Mouse (Mus musculus) adrenal gland, adult 2 months (tissue): Measurements from ENCODE around the gene Tlr13. TPM values are rescaled to one million over a fixed set of nuclear protein-coding genes. Genes with fewer than 3 reads are reported as not detected.

Experiments
- DNase-seq: peaks from one replicate; pipeline ENCODE4 v3.0.0; 2021
- long read RNA-seq: library from polyadenylated mRNA; stranded (forward); transcript quantifications from one replicate; pipeline ENCODE4 v2.0.0, GENCODE M21; 2021
- polyA plus RNA-seq: library from polyadenylated mRNA; depleted of rRNA; stranded (reverse); fragments of >200 nt; gene quantifications from 2 replicates; pipeline ENCODE4 v1.2.3, GENCODE M21; 2012; rRNA removed
- total RNA-seq, 2 experiments: library from RNA; stranded (reverse); gene quantifications; 2 replicates each; pipeline ENCODE4 v1.2.3; 2021

Tlr13 gene
- total RNA-seq (1 to 10 TPM; 2.6 to 2.8 TPM), polyA plus RNA-seq (0.21 and 0.26 TPM in 2 replicates)
- long read RNA-seq = 0 reads

- DNase-seq = no peak
These were observed at the start of gene Tlr13 for GRCm38 (mm10) chrX:106142936-106143335. Gene Tlr13 (plus strand): TSS chrX:106143204.

GRCm38 (mm10) chrX:106105464-106105863 is 37.5 kb upstream of the Tlr13 start:
- DNase-seq = peak; percentile 36

- no peak for DNase-seq
These were observed 29.1 kb upstream of the Tlr13 start for GRCm38 (mm10) chrX:106113881-106114280.

GRCm38 (mm10) chrX:106114674-106115073 is 28.3 kb upstream of the Tlr13 start:
- no peak for DNase-seq

GRCm38 (mm10) chrX:106122823-106123222 is 20.2 kb upstream of the Tlr13 start:
- DNase-seq = no peak

GRCm38 (mm10) chrX:106128283-106128682 is 14.7 kb upstream of the Tlr13 start:
- DNase-seq = no peak

GRCm38 (mm10) chrX:106129877-106130276 is 13.1 kb upstream of the Tlr13 start:
- DNase-seq = no peak

- peak; percentile 49 for DNase-seq
These were observed 8.1 kb upstream of the Tlr13 start for GRCm38 (mm10) chrX:106134916-106135315.

- no peak for DNase-seq
These were observed 7.5 kb upstream of the Tlr13 start for GRCm38 (mm10) chrX:106135484-106135883.

- peak; percentile 35 for DNase-seq
These were observed 7.0 kb upstream of the Tlr13 start for GRCm38 (mm10) chrX:106135916-106136575.

- no peak for DNase-seq
These were observed 3.5 kb upstream of the Tlr13 start for GRCm38 (mm10) chrX:106139309-106140070.

- no peak for DNase-seq
These were observed 5.2 kb downstream of the Tlr13 start for GRCm38 (mm10) chrX:106148185-106148584.

- no peak for DNase-seq
These were observed 6.5 kb downstream of the Tlr13 start for GRCm38 (mm10) chrX:106149460-106149859.

GRCm38 (mm10) chrX:106154180-106154586 is 11.2 kb downstream of the Tlr13 start:
- no peak for DNase-seq

- no peak for DNase-seq
These were observed 12.9 kb downstream of the Tlr13 start for GRCm38 (mm10) chrX:106155892-106156291.

GRCm38 (mm10) chrX:106163995-106164394 is 21.0 kb downstream of the Tlr13 start:
- DNase-seq = no peak

GRCm38 (mm10) chrX:106164555-106164954 is 21.6 kb downstream of the Tlr13 start:
- DNase-seq = no peak

GRCm38 (mm10) chrX:106165089-106165488 is 22.1 kb downstream of the Tlr13 start:
- DNase-seq = no peak

GRCm38 (mm10) chrX:106171106-106171852 is 28.3 kb downstream of the Tlr13 start:
- peak; percentile 77 for DNase-seq

- no peak for DNase-seq
These were observed 28.8 kb downstream of the Tlr13 start for GRCm38 (mm10) chrX:106171853-106172154.

GRCm38 (mm10) chrX:106176331-106176730 is 33.3 kb downstream of the Tlr13 start:
- DNase-seq = no peak

- no peak for DNase-seq
These were observed 41.3 kb downstream of the Tlr13 start for GRCm38 (mm10) chrX:106184279-106184678.

- no peak for DNase-seq
These were observed 42.7 kb downstream of the Tlr13 start for GRCm38 (mm10) chrX:106185706-106186105.
